Mouse (Mus musculus) testis, postnatal 10 days (tissue): ENCODE measurements at regions not wholly inside any gene's neighbourhood (a gene's known extent, or its start where the extent isn't known, plus 50 kb on each side); places are given as distances from the start of the nearest gene placed in this dataset.

Experiments
- DNase-seq: peaks from one replicate; pipeline ENCODE4 v3.0.0; 2021; ENCODE audit warnings: low spot score

DNA sequence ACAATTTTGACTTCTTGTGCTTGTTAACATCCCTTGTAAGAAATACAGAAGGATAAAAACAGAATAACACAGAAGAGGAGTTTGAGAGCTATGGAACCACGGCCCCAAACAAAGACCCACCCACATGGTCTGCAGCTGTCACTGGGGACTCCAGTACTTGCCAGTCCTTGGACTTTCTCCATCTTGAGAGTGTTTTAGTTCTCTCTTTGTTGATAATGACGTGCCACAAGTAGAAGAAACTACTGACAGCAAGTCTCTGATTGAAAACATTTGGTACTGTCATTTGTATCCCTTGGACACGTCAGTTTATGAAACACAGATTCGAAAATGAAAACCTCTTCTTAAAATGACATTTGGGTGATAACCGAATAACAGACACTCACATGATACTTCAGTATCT is 68.3 kb upstream of the Frg1 start:
- DNase-seq = no peak

DNA sequence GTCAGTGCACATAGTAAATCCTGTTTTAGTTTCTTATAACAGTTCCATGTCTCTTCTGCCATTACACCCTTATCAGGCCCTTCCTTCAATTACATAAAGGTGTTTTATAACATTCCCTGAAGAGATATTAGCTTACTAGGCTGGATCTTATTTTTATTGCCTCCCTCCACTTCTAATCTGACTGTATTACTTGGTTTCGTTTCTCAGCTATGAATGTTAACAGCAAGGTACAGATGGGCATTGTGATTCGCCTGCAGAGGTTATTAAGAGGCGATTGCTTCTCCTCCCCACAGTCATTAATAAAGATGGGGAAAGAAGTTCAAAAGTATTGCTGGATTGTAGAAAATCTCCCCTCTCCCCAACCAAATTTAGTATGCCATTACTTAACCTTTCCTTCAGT is 66.4 kb upstream of the Frg1 start:
- DNase-seq = no peak

DNA sequence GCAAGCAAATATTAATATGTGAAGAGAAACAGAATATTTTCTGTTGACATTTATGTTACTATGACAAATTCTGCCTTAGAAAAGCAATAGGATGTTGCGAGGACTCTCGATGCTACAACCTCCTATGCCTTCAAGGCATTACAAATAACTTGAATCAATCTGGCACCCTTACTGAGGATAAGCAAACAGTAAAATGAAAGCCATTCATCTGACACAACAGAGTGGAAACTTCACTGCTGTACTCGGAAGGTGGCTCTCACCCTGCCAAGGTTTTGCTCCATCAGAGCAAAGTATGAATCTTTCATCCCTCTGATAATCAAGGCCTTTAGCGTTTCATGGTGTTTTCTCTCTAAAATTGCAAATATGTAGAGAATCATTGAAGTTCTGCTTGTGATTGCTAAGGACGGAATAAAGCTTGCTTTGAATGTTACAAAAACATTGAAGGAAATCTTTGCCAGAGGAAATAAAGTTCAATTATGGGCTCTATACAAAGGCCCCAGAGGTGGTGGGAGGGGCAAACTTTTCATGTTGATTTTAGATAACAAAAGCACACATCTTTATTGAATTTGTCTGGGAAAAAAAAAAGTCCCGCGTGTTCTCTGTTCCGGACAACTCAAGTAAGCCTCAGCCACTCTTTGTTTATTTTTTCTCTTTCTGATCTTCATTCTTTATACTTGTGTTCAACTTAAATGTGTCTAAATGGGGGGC is 56.3 kb upstream of the Frg1 start:
- DNase-seq = no peak

DNA sequence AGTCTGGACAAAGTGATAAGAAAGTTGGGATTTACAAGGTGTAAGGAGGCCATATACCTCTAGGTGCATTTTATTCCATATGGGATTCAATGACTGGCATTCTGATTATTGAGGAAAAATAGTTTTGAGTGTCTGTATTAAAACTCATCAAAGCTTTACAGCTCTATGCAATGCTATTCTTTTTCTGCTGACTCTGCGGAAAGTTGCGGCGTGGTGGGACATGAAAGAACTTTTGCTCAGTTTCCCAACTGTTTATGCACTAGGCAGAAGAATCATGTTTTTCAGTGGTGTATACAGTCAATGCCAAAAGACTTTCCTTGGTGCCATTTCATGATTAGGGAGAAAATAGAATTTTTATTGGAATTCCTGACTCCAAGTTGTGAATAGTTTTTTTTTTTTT is 55.4 kb upstream of the Frg1 start:
- DNase-seq = no peak
